Comparison of ENCODE assay signal across 40 mouse cellular contexts in the genomic region with DNA sequence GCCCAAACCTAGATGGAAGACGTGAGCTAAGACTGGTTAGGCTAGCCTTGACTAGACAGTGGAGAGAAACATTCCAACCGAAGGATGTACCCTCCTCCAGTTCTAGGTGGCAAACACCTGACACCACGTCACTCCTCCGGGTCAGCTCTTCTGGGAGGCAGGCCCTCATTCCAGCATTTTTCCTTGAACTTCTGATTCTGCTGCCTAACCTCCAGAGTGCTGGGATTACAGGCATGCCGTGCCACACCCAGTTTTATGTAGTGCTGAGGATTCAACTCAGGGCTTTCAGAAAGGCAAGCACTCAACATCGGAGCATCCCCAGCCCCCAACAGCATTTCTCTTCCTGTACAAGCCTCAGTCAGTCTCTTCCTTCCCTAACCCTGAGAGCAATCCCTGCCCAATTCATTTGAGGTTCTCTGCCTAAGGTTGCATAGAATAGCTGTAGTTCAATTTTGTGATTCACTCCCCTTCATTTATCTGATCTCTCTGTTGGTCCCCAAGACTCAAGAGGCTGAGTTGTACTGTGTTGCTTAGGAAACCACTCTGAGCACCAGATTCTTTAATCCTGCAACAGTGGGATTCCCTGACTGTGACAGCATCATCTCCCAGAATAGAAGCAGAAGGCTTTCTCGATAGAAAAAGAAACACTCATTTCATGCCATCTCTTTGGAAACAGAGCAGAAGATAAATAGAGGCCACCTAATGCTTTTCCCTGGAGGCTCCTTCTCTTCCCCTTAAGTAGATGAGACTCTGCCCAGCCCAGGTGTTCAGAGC. TPM values are rescaled to one million over a fixed set of nuclear protein-coding genes. Genes with fewer than 3 reads are reported as not detected.
A peak's percentile ranks its signal among the peaks of the same experiment; 100 is the strongest.
DNase-seq lines count a peak whose midpoint lies in the region; TF ChIP-seq lines count a peak whose summit lies in the region.
"Had no signal": no experiment of that assay in that cellular context is flagged by ENCODE, and none has a peak within 500 bp of the region (broad histone marks: within the 10 kb centered on the region; RNA-seq: fewer than 3 reads in every experiment).

No protein-coding gene starts in this region.

- H3K4me3 ChIP-seq in gastrocnemius, adult 2 months = no peak overlapping the region
- H3K4me3 ChIP-seq in olfactory bulb, adult 2 months (ENCODE audit: insufficient read depth, low read depth, low read length) = no peak overlapping the region
- H3K4me3 ChIP-seq: forebrain, embryonic 13.5 days; heart, embryonic 10.5 days; liver, embryonic 12.5 days; midbrain, embryonic 12.5 days; neural tube, embryonic 13.5 days had no signal

- no peak for TF ChIP-seq POLR2A in olfactory bulb, adult 2 months (IDR thresholded peaks at IDR 0.05; ENCODE audit: insufficient read depth, low read depth, low read length)

- intact Hi-C loops in gastrocnemius, adult 2 months (cut with DNase I) = no loop called here
- intact Hi-C loops in left cerebral cortex, postnatal 25 days (cut with DNase I) = no loop called here

- peaks cover 28% of the 10 kb centered on the region for H3K4me1 ChIP-seq in olfactory bulb, adult 2 months (ENCODE audit: control insufficient read depth, insufficient read depth, low read length)

- WGBS in olfactory bulb, adult 2 months = 62% methylated on average over 7 of the region's 7 CpGs

- no peak for TF ChIP-seq CTCF in gastrocnemius, adult 2 months (IDR thresholded peaks at IDR 0.05)
- TF ChIP-seq CTCF in olfactory bulb, adult 2 months (IDR thresholded peaks at IDR 0.05; ENCODE audit: insufficient read depth, low read depth, low read length) = no peak

- peak overlapping the region; percentile 93 for H3K27ac ChIP-seq in gastrocnemius, adult 2 months
- peak overlapping the region; percentile 80; the same call in 1 of the 2 replicates for H3K27ac ChIP-seq in olfactory bulb, adult 2 months (ENCODE audit: insufficient read depth, low read depth, low read length)
- H3K27ac ChIP-seq: forebrain, embryonic 13.5 days; heart, embryonic 10.5 days; hindbrain, embryonic 14.5 days; liver, embryonic 12.5 days; midbrain, embryonic 12.5 days; neural tube, embryonic 13.5 days had no signal

- DNase-seq in gastrocnemius, adult 2 months = no peak
- DNase-seq in gastrocnemius, postnatal 4 days (ENCODE audit: low spot score in 2 of 2) = no peak
- DNase-seq in left cerebral cortex, postnatal 25 days (ENCODE audit: low spot score in 2 of 2) = peak; percentile 42 to 82
- DNase-seq in left cerebral cortex, adult 18-20 months (ENCODE audit: low spot score in 2 of 2) = no peak
- peak; percentile 80 for DNase-seq in R1 (ENCODE audit: low read depth, low spot score)
- DNase-seq in ovary, postnatal 14 days (ENCODE audit: low spot score) = no peak
- DNase-seq: adrenal gland, postnatal 14 days; cerebellum, adult 9-10 months; cerebellum, postnatal 36 days; gastrocnemius, postnatal 10 days; kidney, adult 9 months; kidney, postnatal 10 days; left cerebral cortex, postnatal 4 days; liver, postnatal 0 days; lung, postnatal 36 days; retina, postnatal 1 day; spleen, adult 18-20 months; thymus, adult 18-20 months; thymus, postnatal 36 days had no signal

RNA-seq across cellular contexts. Expression of a gene that starts 10.2 kb away (rescaled TPM):
- 1 to 10 TPM; 4.9 to 6.9 TPM for total RNA-seq in gastrocnemius, adult 2 months (2021)
- total RNA-seq in gastrocnemius, postnatal 4 days (2021) = 1 to 10 TPM; 6.8 to 7.6 TPM
- total RNA-seq in left cerebral cortex, postnatal 25 days (2021) = 10 to 100 TPM; 27.9 to 32.8 TPM
- total RNA-seq in left cerebral cortex, adult 18-20 months (2021) = 10 to 100 TPM; 36.7 to 37.7 TPM
- polyA plus RNA-seq in olfactory bulb, adult 2 months (2012; ENCODE audit: insufficient read depth, insufficient read length, low replicate concordance, missing spikeins) = not detected in 2 replicates
- total RNA-seq: granulocyte monocyte progenitor cell, adult 5-6 weeks; megakaryocyte, adult 5-6 weeks had no signal

RNA-seq across cellular contexts. Expression of a gene that starts 17.3 kb away (rescaled TPM):
- total RNA-seq in gastrocnemius, adult 2 months (2021) = 10 to 100 TPM; 47.9 to 50.7 TPM
- 10 to 100 TPM; 56.4 to 56.9 TPM for total RNA-seq in gastrocnemius, postnatal 4 days (2021)
- 10 to 100 TPM; 73.5 to 77.6 TPM for total RNA-seq in left cerebral cortex, postnatal 25 days (2021)
- 10 to 100 TPM; 77.7 to 83.0 TPM for total RNA-seq in left cerebral cortex, adult 18-20 months (2021)
- polyA plus RNA-seq in olfactory bulb, adult 2 months (2012; ENCODE audit: insufficient read depth, insufficient read length, low replicate concordance, missing spikeins) = not detected in 2 replicates

RNA-seq across cellular contexts. Expression of a gene that starts 17.5 kb away (rescaled TPM):
- total RNA-seq in gastrocnemius, adult 2 months (2021) = under 1 TPM; 0.23 to 0.36 TPM
- total RNA-seq in gastrocnemius, postnatal 4 days (2021) = 1 to 10 TPM; 5.3 to 6.6 TPM
- under 1 TPM; 0.32 to 0.64 TPM for total RNA-seq in left cerebral cortex, postnatal 25 days (2021)
- total RNA-seq in left cerebral cortex, adult 18-20 months (2021) = under 1 TPM; 0.49 TPM
- polyA plus RNA-seq in olfactory bulb, adult 2 months (2012; ENCODE audit: insufficient read depth, insufficient read length, low replicate concordance, missing spikeins) = not detected in 2 replicates

RNA-seq across cellular contexts. Expression of a gene that starts 26.4 kb away (rescaled TPM):
- under 1 TPM in 1 of 2 experiments, not detected in 1; 0.17 TPM for total RNA-seq in gastrocnemius, adult 2 months (2021)
- not detected for total RNA-seq in gastrocnemius, postnatal 4 days (2021)
- total RNA-seq in left cerebral cortex, postnatal 25 days (2021) = under 1 TPM; 0.23 to 0.27 TPM
- total RNA-seq in left cerebral cortex, adult 18-20 months (2021) = under 1 TPM in 1 of 2 experiments, not detected in 1; 0.33 TPM
- polyA plus RNA-seq in olfactory bulb, adult 2 months (2012; ENCODE audit: insufficient read depth, insufficient read length, low replicate concordance, missing spikeins) = not detected in 2 replicates
- total RNA-seq: adrenal gland, postnatal 14 days; gastrocnemius, postnatal 10 days; granulocyte monocyte progenitor cell, adult 5-6 weeks; hematopoietic stem cell, adult 5-6 weeks; layer of hippocampus, adult 8-10 months; layer of hippocampus, postnatal 25 days; left cerebral cortex, postnatal 4 days; megakaryocyte, adult 5-6 weeks had no signal
- polyA plus RNA-seq: limb, embryonic 14.5 days; liver, embryonic 12.5 days; liver, postnatal 0 days; neural tube, embryonic 13.5 days had no signal

RNA-seq across cellular contexts. Expression of a gene that starts 32.2 kb away (rescaled TPM):
- total RNA-seq in gastrocnemius, adult 2 months (2021) = not detected
- not detected for total RNA-seq in gastrocnemius, postnatal 4 days (2021)
- total RNA-seq in left cerebral cortex, postnatal 25 days (2021) = not detected
- total RNA-seq in left cerebral cortex, adult 18-20 months (2021) = not detected
- not detected in 2 replicates for polyA plus RNA-seq in olfactory bulb, adult 2 months (2012; ENCODE audit: insufficient read depth, insufficient read length, low replicate concordance, missing spikeins)
- total RNA-seq: adrenal gland, postnatal 14 days; ES-E14; gastrocnemius, postnatal 10 days; granulocyte monocyte progenitor cell, adult 5-6 weeks; hematopoietic stem cell, adult 5-6 weeks; layer of hippocampus, adult 8-10 months; layer of hippocampus, postnatal 25 days; left cerebral cortex, postnatal 4 days; megakaryocyte, adult 5-6 weeks had no signal
- polyA plus RNA-seq: brain, embryonic 14.5 days; CD4-positive, CD25-positive, alpha-beta regulatory T cell, adult 4 months; embryonic facial prominence, embryonic 11.5 days; forebrain, embryonic 13.5 days; heart, embryonic 10.5 days; heart, embryonic 16.5 days; hindbrain, embryonic 14.5 days; intestine, postnatal 0 days; limb, embryonic 14.5 days; liver, embryonic 12.5 days; liver, postnatal 0 days; lung, embryonic 16.5 days; midbrain, embryonic 12.5 days; neural tube, embryonic 13.5 days; stomach, embryonic 16.5 days had no signal

Comparison
In these comparisons a context has a peak if more than half of its experiments do, and no peak if none do; other contexts are left out.
1. DNase-seq: peak in left cerebral cortex, postnatal 25 days (2 of 2) and R1 (single experiment); none in gastrocnemius, adult 2 months (single experiment), gastrocnemius, postnatal 4 days (0 of 2), left cerebral cortex, adult 18-20 months (0 of 2) and ovary, postnatal 14 days (single experiment).